Mouse (Mus musculus) CH12.LX (cell line): Measurements from ENCODE around the gene Manbal. TPM values are rescaled to one million over a fixed set of nuclear protein-coding genes. Genes with fewer than 3 reads are reported as not detected.

Source experiments
- DNase-seq: peaks from one replicate; pipeline ENCODE4 v3.0.0-alpha.2; 2013; ENCODE audit errors: extremely low read depth
- H3K27ac ChIP-seq: 2 replicates; pipeline ENCODE4 v1.5.1; 2012; ENCODE audit warnings: low read depth, mild to moderate bottlenecking, control low read depth, moderate library complexity; ENCODE audit not compliant: insufficient read depth
- H3K27me3 ChIP-seq: replicated peaks from 2 replicates; pipeline ENCODE3; 2012; ENCODE audit warnings: inconsistent platforms
- H3K36me3 ChIP-seq, 2 experiments: replicated peaks in 1 of 2; 2 replicates each; pipeline versions ENCODE3 to v1.6.1; 2012; ENCODE audit warnings: inconsistent platforms in 1 of 2, low read length in 1 of 2, mild to moderate bottlenecking in 1 of 2, mixed read lengths in 1 of 2, moderate library complexity in 1 of 2; ENCODE audit not compliant: control insufficient read depth in 1 of 2, insufficient read depth in 1 of 2
- H3K4me1 ChIP-seq, 2 experiments: 2 replicates each; pipeline ENCODE4 v1.6.1; 2012; ENCODE audit warnings: inconsistent platforms in 1 of 2, moderate library complexity in 1 of 2; ENCODE audit not compliant: insufficient read depth in 2 of 2, control insufficient read depth in 1 of 2
- H3K4me2 ChIP-seq: 2 replicates; pipeline ENCODE4 v1.6.1; 2012; ENCODE audit warnings: low read depth, mild to moderate bottlenecking, control low read depth; ENCODE audit not compliant: poor library complexity, insufficient read depth, severe bottlenecking
- H3K4me3 ChIP-seq, 3 experiments: fragments of 150-350 bp in 1 of 3; sonication (generic) in 1 of 3; replicated peaks in 1 of 3; 2 replicates each; pipeline versions ENCODE3 to v1.5.1; 2011 to 2012; ENCODE audit warnings: low read depth in 2 of 3, low read length in 2 of 3, mild to moderate bottlenecking in 2 of 3, moderate library complexity in 2 of 3, control low read depth in 1 of 3, improper control_type of control experiment in 1 of 3, inconsistent platforms in 1 of 3, mixed read lengths in 1 of 3; ENCODE audit not compliant: poor library complexity in 1 of 3
- H3K79me2 ChIP-seq: replicated peaks from 2 replicates; pipeline ENCODE4 v1.6.1; 2012; ENCODE audit warnings: mild to moderate bottlenecking, moderate library complexity; ENCODE audit not compliant: control insufficient read depth, poor library complexity, insufficient read depth, severe bottlenecking; ENCODE audit errors: extremely low read depth
- H3K9ac ChIP-seq: 2 replicates; pipeline ENCODE4 v1.6.1; 2012; ENCODE audit warnings: low read depth, mild to moderate bottlenecking, control low read depth, moderate library complexity; ENCODE audit not compliant: insufficient read depth
- H3K9me3 ChIP-seq: replicated peaks from 2 replicates; pipeline ENCODE3; 2012; ENCODE audit warnings: low read length, inconsistent platforms, mixed read lengths
- BHLHE40 ChIP-seq: IDR thresholded peaks from 2 replicates; pipeline ENCODE4 v1.6.1; 2011; ENCODE audit warnings: mild to moderate bottlenecking, low read depth, low read length, improper control_type of control experiment
- EP300 ChIP-seq: IDR thresholded peaks from 2 replicates; pipeline ENCODE4 v1.6.1; 2011; ENCODE audit warnings: low read length, improper control_type of control experiment
- ETS1 ChIP-seq: conservative IDR thresholded peaks from 2 replicates; pipeline ENCODE4 v1.6.1; 2012; ENCODE audit warnings: low read depth, mild to moderate bottlenecking, inconsistent platforms, low read length, improper control_type of control experiment, moderate library complexity
- GABPA ChIP-seq: IDR thresholded peaks from 2 replicates; pipeline ENCODE4 v1.6.1; 2012; ENCODE audit warnings: low read depth, low read length, improper control_type of control experiment, inconsistent platforms; ENCODE audit not compliant: insufficient replicate concordance
- JUN ChIP-seq: IDR thresholded peaks from 2 replicates; pipeline ENCODE4 v1.6.1; 2011; ENCODE audit warnings: low read depth, mild to moderate bottlenecking, low read length, improper control_type of control experiment, moderate library complexity; ENCODE audit not compliant: insufficient read depth
- KAT2A ChIP-seq: IDR thresholded peaks from 2 replicates; pipeline ENCODE4 v1.6.1; 2012; ENCODE audit warnings: low read length, improper control_type of control experiment, inconsistent platforms; ENCODE audit not compliant: insufficient replicate concordance
- MAFK ChIP-seq: IDR thresholded peaks from 2 replicates; pipeline ENCODE4 v1.6.1; 2011; ENCODE audit warnings: low read length, improper control_type of control experiment; ENCODE audit not compliant: insufficient replicate concordance
- MEF2A ChIP-seq: IDR thresholded peaks from 2 replicates; pipeline ENCODE4 v1.6.1; 2014; ENCODE audit warnings: low read depth, mild to moderate bottlenecking, inconsistent platforms, low read length, improper control_type of control experiment, borderline replicate concordance
- MXI1 ChIP-seq: IDR thresholded peaks from 2 replicates; pipeline ENCODE4 v1.6.1; 2011; ENCODE audit warnings: mild to moderate bottlenecking, low read depth, low read length, improper control_type of control experiment
- NRF1 ChIP-seq: IDR thresholded peaks from 2 replicates; pipeline ENCODE4 v1.6.1; 2014; ENCODE audit warnings: low read depth, mild to moderate bottlenecking, inconsistent platforms, low read length, improper control_type of control experiment, moderate library complexity
- POLR2A ChIP-seq: IDR thresholded peaks from 2 replicates; pipeline ENCODE4 v1.6.1; 2011; ENCODE audit warnings: low read depth, mild to moderate bottlenecking, improper control_type of control experiment, low read length
- POLR2AphosphoS2 ChIP-seq: IDR thresholded peaks from 2 replicates; pipeline ENCODE4 v1.6.1; 2011; ENCODE audit warnings: low read depth, low read length, improper control_type of control experiment
- RCOR1 ChIP-seq: conservative IDR thresholded peaks from 2 replicates; pipeline ENCODE4 v1.6.1; 2012; ENCODE audit warnings: low read depth, mild to moderate bottlenecking, inconsistent platforms, low read length, improper control_type of control experiment
- SIN3A ChIP-seq: IDR thresholded peaks from 2 replicates; pipeline ENCODE4 v1.6.1; 2012; ENCODE audit warnings: low read length, improper control_type of control experiment, inconsistent platforms
- SMC3 ChIP-seq: IDR thresholded peaks from 2 replicates; pipeline ENCODE4 v1.6.1; 2011; ENCODE audit warnings: low read depth, low read length, improper control_type of control experiment
- TBP ChIP-seq: conservative IDR thresholded peaks from 2 replicates; pipeline ENCODE4 v1.6.1; 2011; ENCODE audit warnings: low read depth, low read length, improper control_type of control experiment
- USF1 ChIP-seq: IDR thresholded peaks from 2 replicates; pipeline ENCODE4 v1.6.1; 2014; ENCODE audit warnings: low read depth, mild to moderate bottlenecking, inconsistent platforms, low read length, improper control_type of control experiment
- USF2 ChIP-seq: conservative IDR thresholded peaks from 2 replicates; pipeline ENCODE4 v1.6.1; 2011; ENCODE audit warnings: low read depth, low read length, improper control_type of control experiment
- dilution Hi-C: fragments of 300-500 bp; cut with MboI; formaldehyde crosslinking; loops from 2 replicates; pipeline ENCODE4 v1.14.3; 2020; ENCODE audit warnings: low sequenced_read_pairs; ENCODE audit not compliant: extremely low pct_unique_long_range_greater_than_20kb, extremely low pct_ligation_motif_present
- in situ Hi-C: fragments of 300-500 bp; cut with MboI; formaldehyde crosslinking; loops from 3 replicates; pipeline ENCODE4 v1.14.3; 2019; ENCODE audit warnings: low sequenced_read_pairs, low pct_ligation_motif_present, low pct_unique_long_range_greater_than_20kb, mixed read lengths
- polyA plus RNA-seq: library from polyadenylated mRNA; unstranded; fragments of >175 nt; gene quantifications from 2 replicates; pipeline ENCODE4 v1.2.1, GENCODE M21; 2012; ENCODE audit warnings: low read depth; ENCODE audit not compliant: insufficient read length
- total RNA-seq, 2 experiments: library from RNA; depleted of rRNA; stranded (reverse); fragments of 300-350 nt in 1 of 2; fragments of >200 nt in 1 of 2; gene quantifications; 2 replicates each; pipeline ENCODE4 v1.2.3; 2012 to 2014

Manbal gene
- total and polyA plus RNA-seq, 3 experiments: 13.7 to 29.4 (median 17.0) TPM

- in situ Hi-C loops: no loop called here
- Histone ChIP-seq H3K27me3 (peaks cover 92% of the 10 kb centered on the region), H3K4me2 (no peak overlapping the region), H3K4me1 (peaks cover 16 to 46% of the 10 kb centered on the region in 2 experiments), H3K9me3 (no peaks in the 10 kb centered on the region), H3K79me2 (no peaks in the 10 kb centered on the region), H3K4me3 (no peak overlapping the region), H3K36me3 (no peaks in the 10 kb centered on the region), H3K9ac (no peak overlapping the region), H3K27ac (no peak overlapping the region)
- DNase-seq: no peak
- TF ChIP-seq EP300 (no peak), POLR2A (no peak), BHLHE40 (no peak), JUN (no peak), RCOR1 (no peak), MAFK (no peak), SIN3A (no peak), KAT2A (no peak), TBP (no peak), USF2 (no peak), GABPA (no peak), POLR2AphosphoS2 (no peak), MXI1 (no peak), NRF1 (no peak), USF1 (no peak), MEF2A (no peak), ETS1 (no peak), SMC3 (no peak)
- dilution Hi-C loops: no loop called here
Measured at GRCm38 (mm10) chr2:157426171-157426570, 58.8 kb downstream of the Manbal start.

- Histone ChIP-seq H3K9ac (no peak overlapping the region), H3K4me1 (peaks cover 16 to 46% of the 10 kb centered on the region in 2 experiments)
- in situ Hi-C loops: no loop called here
Measured at GRCm38 (mm10) chr2:157427164-157427563, 59.8 kb downstream of the Manbal start.

More at GRCm38 (mm10) chr2:157427164-157427563, 59.8 kb downstream of the Manbal start:
- H3K27ac ChIP-seq: no peak overlapping the region
- no peak overlapping the region for H3K4me2 ChIP-seq
- H3K9me3 ChIP-seq: no peaks in the 10 kb centered on the region
- H3K79me2 ChIP-seq: no peaks in the 10 kb centered on the region
- dilution Hi-C loops: no loop called here
- no peak for DNase-seq
- H3K4me3 ChIP-seq: no peak overlapping the region
- TF ChIP-seq USF1 (no peak), POLR2A (no peak)
- peaks cover 92% of the 10 kb centered on the region for H3K27me3 ChIP-seq
- H3K36me3 ChIP-seq: no peaks in the 10 kb centered on the region
